Mouse (Mus musculus) liver, postnatal 0 days (tissue): ENCODE results near the gene Vmn2r43. TPM values are rescaled to one million over a fixed set of nuclear protein-coding genes. Genes with fewer than 3 reads are reported as not detected.
"Not testable (repeated sequence)": the region's sequence is repeated elsewhere in the genome, so short reads cannot be mapped to it uniquely, and the experiment has no call there.

Experiments
- ATAC-seq: fragments of 200-750 bp; cut with Nextera tagmentation; 2 replicates; pipeline ENCODE4 v1.8.0; 2017; ENCODE audit warnings: mild to moderate bottlenecking, moderate library complexity
- DNase-seq: peaks from one replicate; pipeline ENCODE4 v3.0.0-alpha.2; 2016
- H3K27ac ChIP-seq: fragments of 300-500 bp; sonication (generic); 2 replicates; pipeline ENCODE4 v1.5.1; 2014; ENCODE audit warnings: antibody characterized with exemption, moderate library complexity, mild to moderate bottlenecking, low read depth
- H3K27me3 ChIP-seq: fragments of 300-500 bp; sonication (generic); 2 replicates; pipeline ENCODE4 v1.6.1; 2014; ENCODE audit warnings: low read length, control low read depth, mixed read lengths; ENCODE audit not compliant: insufficient read depth
- H3K36me3 ChIP-seq: fragments of 300-500 bp; sonication (generic); replicated peaks from 2 replicates; pipeline ENCODE4 v1.6.1; 2014; ENCODE audit warnings: mild to moderate bottlenecking, control low read depth, low read length, moderate library complexity, mixed read lengths; ENCODE audit not compliant: insufficient read depth
- H3K4me1 ChIP-seq: fragments of 300-500 bp; sonication (generic); 2 replicates; pipeline ENCODE4 v1.6.1; 2014; ENCODE audit warnings: antibody characterized with exemption, mild to moderate bottlenecking, control low read depth; ENCODE audit not compliant: insufficient read depth
- H3K4me2 ChIP-seq: fragments of 300-500 bp; sonication (generic); 2 replicates; pipeline ENCODE4 v1.6.1; 2014; ENCODE audit warnings: low read depth, mild to moderate bottlenecking, low read length, moderate library complexity, mixed read lengths
- H3K4me3 ChIP-seq: fragments of 300-500 bp; sonication (generic); 2 replicates; pipeline ENCODE4 v1.5.1; 2014; ENCODE audit warnings: low read depth, low read length
- H3K9ac ChIP-seq: fragments of 300-500 bp; sonication (generic); replicated peaks from 2 replicates; pipeline ENCODE4 v1.6.1; 2014; ENCODE audit warnings: mild to moderate bottlenecking, moderate library complexity
- H3K9me3 ChIP-seq: fragments of 300-500 bp; sonication (generic); 2 replicates; pipeline ENCODE4 v1.6.1; 2016; ENCODE audit warnings: mild to moderate bottlenecking, control low read depth, low read length, mixed read lengths
- WGBS: fragments of 180-500 bp; shearing (Covaris S2); extraction: QIAGEN DNeasy Blood & Tissue Kit; methylation state at CpG from one replicate; pipeline ENCODE4 v1.1.7; 2014; ENCODE audit not compliant: insufficient replicate concordance; 5-methylcytosine and 5-hydroxymethylcytosine counted together
- polyA plus RNA-seq: library from polyadenylated mRNA; unstranded; fragments of >200 nt; fragmentation: Nextera tagmentation; extraction: Ambion mirVana; gene quantifications from 2 replicates; pipeline ENCODE4 v1.2.1, GENCODE M21; 2015

The Vmn2r43 gene
- not detected in 2 replicates for polyA plus RNA-seq

GRCm38 (mm10) chr7:8260499-8260898 lies at the start of gene Vmn2r43:
Vmn2r43 (minus strand) TSS chr7:8260599.
- not testable (repeated sequence) for H3K9me3 ChIP-seq

DNA sequence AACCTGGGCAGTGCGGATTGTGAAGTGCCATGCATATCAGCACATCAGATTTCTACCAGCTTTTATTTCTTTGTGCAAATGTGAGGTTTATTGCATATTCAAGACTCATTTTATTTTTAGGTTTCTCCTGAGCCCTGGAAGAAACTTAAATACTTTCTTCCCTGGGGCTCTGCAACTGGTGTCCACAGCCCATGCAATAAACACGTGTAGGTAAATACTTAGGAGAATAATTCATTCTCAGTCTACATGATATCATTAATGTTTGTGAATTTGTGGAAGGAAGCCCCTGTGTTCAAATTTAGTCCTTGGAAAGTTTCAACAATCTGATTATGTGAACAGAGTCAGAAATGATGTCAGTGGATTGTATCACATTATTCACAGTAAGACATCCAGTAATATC lies 60.2 kb downstream of the Vmn2r43 start, which contains the start of gene Vmn2r42:
Gene Vmn2r42 (minus strand): TSS at position 101 of the 400 bp plus-strand sequence.
- not testable (repeated sequence) for H3K4me3 ChIP-seq, H3K27ac ChIP-seq, H3K4me2 ChIP-seq, H3K9ac ChIP-seq, ATAC-seq, DNase-seq, H3K36me3 ChIP-seq, H3K4me1 ChIP-seq, H3K27me3 ChIP-seq, H3K9me3 ChIP-seq
- WGBS = no CpG with 5 or more reads among the region's 2 CpGs

More at GRCm38 (mm10) chr7:8260499-8260898, at the start of gene Vmn2r43:
- DNase-seq, H3K4me2 ChIP-seq, ATAC-seq, H3K27me3 ChIP-seq, H3K27ac ChIP-seq, H3K9ac ChIP-seq, H3K4me3 ChIP-seq, H3K4me1 ChIP-seq, H3K36me3 ChIP-seq: not testable (repeated sequence)
- WGBS = no CpG with 5 or more reads among the region's 1 CpGs

Other genes starting within 250 kb of the Vmn2r43 start
- not detected in 2 replicates for gene Vmn2r41, start 98.9 kb downstream of the Vmn2r43 start, polyA plus RNA-seq
- not detected in 2 replicates for gene Vmn2r42, start 60.3 kb downstream of the Vmn2r43 start, polyA plus RNA-seq
- not detected in 2 replicates for gene Vmn2r44, start 122.7 kb upstream of the Vmn2r43 start, polyA plus RNA-seq
- gene Vmn2r45, start 228.5 kb upstream of the Vmn2r43 start, polyA plus RNA-seq = not detected in 2 replicates